Mouse (Mus musculus) megakaryocyte, embryonic 14.5 days (primary cell): Measurements from ENCODE around the gene Sco1. TPM values are rescaled to one million over a fixed set of nuclear protein-coding genes. Genes with fewer than 3 reads are reported as not detected.

Source experiments
- H3K27me3 ChIP-seq: replicated peaks from 2 replicates; pipeline ENCODE3; 2012; ENCODE audit warnings: inconsistent platforms
- H3K36me3 ChIP-seq: replicated peaks from 2 replicates; pipeline ENCODE3; 2012; ENCODE audit warnings: low read length, inconsistent platforms, mixed read lengths
- H3K4me1 ChIP-seq: 2 replicates; pipeline ENCODE4 v1.6.1; 2012; ENCODE audit warnings: inconsistent platforms
- H3K4me3 ChIP-seq: replicated peaks from 2 replicates; pipeline ENCODE3; 2012; ENCODE audit warnings: moderate library complexity, mild to moderate bottlenecking, inconsistent platforms
- H3K9me3 ChIP-seq: 2 replicates; pipeline ENCODE4 v1.6.1; 2012; ENCODE audit warnings: inconsistent platforms
- FLI1 ChIP-seq: IDR thresholded peaks from 2 replicates; pipeline ENCODE4 v1.6.1; 2012; ENCODE audit warnings: low read length, inconsistent platforms, mixed read lengths
- GATA1 ChIP-seq: IDR thresholded peaks from 3 replicates; pipeline ENCODE4 v1.6.1; 2012; ENCODE audit warnings: mixed read lengths, low read length, inconsistent platforms, borderline replicate concordance
- polyA plus RNA-seq: library from polyadenylated mRNA; stranded (reverse); fragments of >175 nt; gene quantifications from 2 replicates; pipeline ENCODE4 v1.2.3, GENCODE M21; 2012; ENCODE audit warnings: low replicate concordance; ENCODE audit not compliant: insufficient read depth

The Sco1 gene
- polyA plus RNA-seq, 1 experiment: 1.2 TPM

- Histone ChIP-seq H3K4me1 (no peaks in the 10 kb centered on the region), H3K27me3 (peaks cover 25% of the 10 kb centered on the region), H3K36me3 (no peaks in the 10 kb centered on the region), H3K4me3 (no peak overlapping the region), H3K9me3 (no peaks in the 10 kb centered on the region)
- TF ChIP-seq FLI1 (no peak), GATA1 (no peak)
These were observed 57.9 kb downstream of the Sco1 start for GRCm38 (mm10) chr11:67110168-67110948.

- H3K4me3 ChIP-seq: no peak overlapping the region
- TF ChIP-seq FLI1 (no peak), GATA1 (no peak)
- H3K4me1 ChIP-seq: no peaks in the 10 kb centered on the region
- no peaks in the 10 kb centered on the region for H3K9me3 ChIP-seq
- H3K36me3 ChIP-seq: no peaks in the 10 kb centered on the region
- peaks cover 17% of the 10 kb centered on the region for H3K27me3 ChIP-seq
These were observed 59.8 kb downstream of the Sco1 start for GRCm38 (mm10) chr11:67112019-67112850.

GRCm38 (mm10) chr11:67112851-67113202 lies 60.4 kb downstream of the Sco1 start:
- no peaks in the 10 kb centered on the region for H3K4me1 ChIP-seq
- no peaks in the 10 kb centered on the region for H3K36me3 ChIP-seq

GRCm38 (mm10) chr11:67113381-67113780 lies 60.9 kb downstream of the Sco1 start:
- Histone ChIP-seq H3K9me3 (no peaks in the 10 kb centered on the region), H3K27me3 (peaks cover 11% of the 10 kb centered on the region), H3K4me3 (no peak overlapping the region), H3K36me3 (no peaks in the 10 kb centered on the region), H3K4me1 (no peaks in the 10 kb centered on the region)
- no peak for TF ChIP-seq FLI1
- no peak for TF ChIP-seq GATA1

More at GRCm38 (mm10) chr11:67112851-67113202, 60.4 kb downstream of the Sco1 start:
- no peaks in the 10 kb centered on the region for H3K9me3 ChIP-seq
- TF ChIP-seq GATA1: no peak
- TF ChIP-seq FLI1: no peak
- H3K4me3 ChIP-seq: no peak overlapping the region
- peaks cover 11% of the 10 kb centered on the region for H3K27me3 ChIP-seq

GRCm38 (mm10) chr11:67114261-67114660 lies 61.8 kb downstream of the Sco1 start:
- TF ChIP-seq FLI1 (no peak), GATA1 (no peak)
- Histone ChIP-seq H3K4me1 (no peaks in the 10 kb centered on the region), H3K9me3 (no peaks in the 10 kb centered on the region), H3K36me3 (no peaks in the 10 kb centered on the region), H3K4me3 (no peak overlapping the region), H3K27me3 (peaks cover 8% of the 10 kb centered on the region)

- Histone ChIP-seq H3K36me3 (no peaks in the 10 kb centered on the region), H3K4me1 (no peaks in the 10 kb centered on the region), H3K9me3 (no peaks in the 10 kb centered on the region), H3K4me3 (no peak overlapping the region), H3K27me3 (peaks cover 7% of the 10 kb centered on the region)
- no peak for TF ChIP-seq FLI1
- TF ChIP-seq GATA1: no peak
These were observed 62.4 kb downstream of the Sco1 start for GRCm38 (mm10) chr11:67114901-67115300.

Other genes starting within 250 kb of the Sco1 start
- not detected in 2 replicates for gene Pirt, start 140.7 kb upstream of the Sco1 start, polyA plus RNA-seq
- not detected in 2 replicates for gene Tmem238l, start 96.0 kb upstream of the Sco1 start, polyA plus RNA-seq
- gene Tmem220, start 27.5 kb upstream of the Sco1 start, polyA plus RNA-seq: 1.8 TPM in 1 of 2 replicates, not detected in the other
- 0.82 TPM in 1 of 2 replicates, not detected in the other for gene Adprm, start 76 bp upstream of the Sco1 start, polyA plus RNA-seq
- not detected in 2 replicates for gene Myh3, start 25.6 kb downstream of the Sco1 start, polyA plus RNA-seq
- not detected in 2 replicates for gene Myh2, start 118.4 kb downstream of the Sco1 start, polyA plus RNA-seq
- gene Myh1, start 147.4 kb downstream of the Sco1 start, polyA plus RNA-seq: not detected in 2 replicates
- gene Myh4, start 185.4 kb downstream of the Sco1 start, polyA plus RNA-seq: not detected in 2 replicates
- 0.54 TPM in 1 of 2 replicates, not detected in the other for gene Myh8, start 224.5 kb downstream of the Sco1 start, polyA plus RNA-seq